Mouse (Mus musculus) liver, postnatal 0 days (tissue): ENCODE results near the gene Rnf181. TPM values are rescaled to one million over a fixed set of nuclear protein-coding genes. Genes with fewer than 3 reads are reported as not detected.

ENCODE experiments used
- ATAC-seq: fragments of 200-750 bp; cut with Nextera tagmentation; 2 replicates; pipeline ENCODE4 v1.8.0; 2017; ENCODE audit warnings: mild to moderate bottlenecking, moderate library complexity
- DNase-seq: peaks from one replicate; pipeline ENCODE4 v3.0.0-alpha.2; 2016
- H3K27ac ChIP-seq: fragments of 300-500 bp; sonication (generic); 2 replicates; pipeline ENCODE4 v1.5.1; 2014; ENCODE audit warnings: antibody characterized with exemption, moderate library complexity, mild to moderate bottlenecking, low read depth
- H3K27me3 ChIP-seq: fragments of 300-500 bp; sonication (generic); 2 replicates; pipeline ENCODE4 v1.6.1; 2014; ENCODE audit warnings: low read length, control low read depth, mixed read lengths; ENCODE audit not compliant: insufficient read depth
- H3K36me3 ChIP-seq: fragments of 300-500 bp; sonication (generic); replicated peaks from 2 replicates; pipeline ENCODE4 v1.6.1; 2014; ENCODE audit warnings: mild to moderate bottlenecking, control low read depth, low read length, moderate library complexity, mixed read lengths; ENCODE audit not compliant: insufficient read depth
- H3K4me1 ChIP-seq: fragments of 300-500 bp; sonication (generic); 2 replicates; pipeline ENCODE4 v1.6.1; 2014; ENCODE audit warnings: antibody characterized with exemption, mild to moderate bottlenecking, control low read depth; ENCODE audit not compliant: insufficient read depth
- H3K4me2 ChIP-seq: fragments of 300-500 bp; sonication (generic); 2 replicates; pipeline ENCODE4 v1.6.1; 2014; ENCODE audit warnings: low read depth, mild to moderate bottlenecking, low read length, moderate library complexity, mixed read lengths
- H3K4me3 ChIP-seq: fragments of 300-500 bp; sonication (generic); 2 replicates; pipeline ENCODE4 v1.5.1; 2014; ENCODE audit warnings: low read depth, low read length
- H3K9ac ChIP-seq: fragments of 300-500 bp; sonication (generic); replicated peaks from 2 replicates; pipeline ENCODE4 v1.6.1; 2014; ENCODE audit warnings: mild to moderate bottlenecking, moderate library complexity
- H3K9me3 ChIP-seq: fragments of 300-500 bp; sonication (generic); 2 replicates; pipeline ENCODE4 v1.6.1; 2016; ENCODE audit warnings: mild to moderate bottlenecking, control low read depth, low read length, mixed read lengths
- CTCF ChIP-seq: sonication (generic); IDR thresholded peaks from 2 replicates; pipeline ENCODE4 v1.5.1; 2016; ENCODE audit warnings: antibody characterized with exemption, low read depth
- EP300 ChIP-seq: IDR thresholded peaks from 2 replicates; pipeline ENCODE4 v1.6.1; 2016; ENCODE audit warnings: antibody characterized with exemption, low read depth, mild to moderate bottlenecking
- WGBS: fragments of 180-500 bp; shearing (Covaris S2); extraction: QIAGEN DNeasy Blood & Tissue Kit; methylation state at CpG from one replicate; pipeline ENCODE4 v1.1.7; 2014; ENCODE audit not compliant: insufficient replicate concordance; 5-methylcytosine and 5-hydroxymethylcytosine counted together
- polyA plus RNA-seq: library from polyadenylated mRNA; unstranded; fragments of >200 nt; fragmentation: Nextera tagmentation; extraction: Ambion mirVana; gene quantifications from 2 replicates; pipeline ENCODE4 v1.2.1, GENCODE M21; 2015

Gene Rnf181
- polyA plus RNA-seq, 1 experiment from 2014 or later, result 63.2 TPM

GRCm38 (mm10) chr6:72355066-72355911 lies 11.5 kb downstream of the Rnf181 start, which contains the start of gene Tmem150a:
TSS of gene Tmem150a (plus strand) at chr6:72355447.
- peak; percentile 85 for DNase-seq
- peak within 1 kb of the TSS; percentile 69 for H3K4me3 ChIP-seq
- peaks cover 54% of the 10 kb centered on the region for H3K4me1 ChIP-seq
- peak within 1 kb of the TSS; percentile 68 for H3K27ac ChIP-seq
- peak within 1 kb of the TSS; percentile 61 for H3K9ac ChIP-seq
- under 1% methylated on average over 69 of the region's 71 CpGs for WGBS
- peak within 1 kb of the TSS; percentile 91 for H3K4me2 ChIP-seq
- peaks cover 47% of the 10 kb centered on the region for H3K36me3 ChIP-seq
- peak; percentile 46 for TF ChIP-seq CTCF
- no peak for TF ChIP-seq EP300
- ATAC-seq, result peak; percentile 88
- H3K9me3 ChIP-seq, result no peaks in the 10 kb centered on the region
- H3K27me3 ChIP-seq, result peaks cover 7% of the 10 kb centered on the region

GRCm38 (mm10) chr6:72354025-72354424 lies 12.7 kb downstream of the Rnf181 start:
- DNase-seq, result no peak
- H3K4me3 ChIP-seq, result no peak overlapping the region
- no peaks in the 10 kb centered on the region for H3K9me3 ChIP-seq
- TF ChIP-seq EP300 (no peak), CTCF (no peak)
- peaks cover 40% of the 10 kb centered on the region for H3K36me3 ChIP-seq
- peak overlapping the region; percentile 68 for H3K27ac ChIP-seq
- peak overlapping the region; percentile 91; the same call in 1 of the 2 replicates for H3K4me2 ChIP-seq
- H3K4me1 ChIP-seq, result peaks cover 59% of the 10 kb centered on the region
- ATAC-seq, result no peak
- WGBS, result 70% methylated on average over 1 of the region's 1 CpGs
- no peak overlapping the region for H3K9ac ChIP-seq
- H3K27me3 ChIP-seq, result peaks cover 7% of the 10 kb centered on the region

DNA sequence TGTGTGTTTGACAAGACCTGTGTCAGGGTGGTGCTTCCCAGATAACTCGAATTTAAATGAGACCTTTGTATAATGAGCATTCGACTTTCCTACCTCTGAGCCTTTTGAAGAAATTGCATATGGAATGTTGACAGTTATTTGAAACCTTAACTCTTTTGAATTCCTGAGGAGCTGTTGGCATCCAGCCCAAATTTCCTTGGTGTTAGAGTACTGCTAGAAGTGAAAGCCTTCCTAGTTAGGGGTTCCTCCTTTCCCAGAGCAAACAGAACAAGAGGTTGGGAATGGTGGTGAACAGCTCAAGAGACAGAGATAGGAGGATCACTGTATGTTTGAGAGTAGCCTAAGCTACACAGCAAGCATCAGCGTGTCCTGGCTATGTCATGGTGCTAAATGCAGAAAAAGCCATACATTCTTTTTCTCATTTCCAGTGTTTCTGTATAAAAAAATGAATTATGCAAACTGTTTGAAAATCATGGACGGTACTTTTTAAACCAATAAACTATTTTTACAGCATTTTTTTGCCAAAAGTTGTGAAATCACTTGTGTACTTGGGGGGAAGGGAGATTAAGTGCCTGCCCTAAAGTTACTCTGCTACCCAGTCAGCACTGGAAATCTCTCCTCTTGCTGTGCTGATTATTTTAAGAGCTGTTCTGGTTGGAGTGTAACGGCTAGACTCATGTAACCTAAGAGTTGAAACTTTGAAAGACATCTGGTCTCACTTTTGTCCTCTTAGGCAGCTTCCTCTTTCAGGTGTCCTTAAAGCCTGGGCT lies 13.9 kb downstream of the Rnf181 start:
- H3K4me1 ChIP-seq, result peaks cover 66% of the 10 kb centered on the region
- no peak for ATAC-seq
- no peak overlapping the region for H3K9ac ChIP-seq

DNA sequence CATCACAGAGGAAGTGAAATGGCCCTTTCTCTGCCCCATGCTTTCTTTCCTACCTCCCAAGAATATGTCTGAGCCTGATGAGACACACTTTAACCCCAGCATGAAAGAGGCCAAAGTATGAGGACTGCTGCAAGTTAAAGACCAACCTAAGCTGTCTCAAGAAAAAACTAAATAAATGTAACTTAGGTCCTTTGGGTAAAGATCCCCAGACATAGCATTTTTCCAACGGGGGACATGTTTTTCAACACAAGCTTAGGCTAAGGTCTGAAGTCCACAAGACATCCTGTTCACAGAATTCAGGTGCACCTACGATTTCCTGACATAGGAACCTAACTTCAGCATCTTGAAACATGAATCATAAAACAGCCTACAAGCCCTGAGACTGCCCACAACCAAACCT lies 16.5 kb downstream of the Rnf181 start:
- no peak for DNase-seq
- Histone ChIP-seq H3K27me3 (no peaks in the 10 kb centered on the region; the same call in 1 of the 2 replicates), H3K36me3 (peaks cover 24% of the 10 kb centered on the region), H3K9me3 (no peaks in the 10 kb centered on the region), H3K9ac (no peak overlapping the region), H3K27ac (no peak overlapping the region), H3K4me3 (no peak overlapping the region), H3K4me2 (no peak overlapping the region), H3K4me1 (peaks cover 68% of the 10 kb centered on the region)
- WGBS, result 82% methylated on average over 2 of the region's 2 CpGs
- no peak for ATAC-seq
- TF ChIP-seq CTCF (no peak), EP300 (no peak)

More for the DNA sequence above, 13.9 kb downstream of the Rnf181 start:
- 0 out of 2 replicates have a peak, but pooled peaks have one; percentile 7 for TF ChIP-seq EP300
- no peak for TF ChIP-seq CTCF
- peaks cover 7% of the 10 kb centered on the region for H3K27me3 ChIP-seq
- DNase-seq, result no peak
- H3K9me3 ChIP-seq, result no peaks in the 10 kb centered on the region
- peaks cover 38% of the 10 kb centered on the region for H3K36me3 ChIP-seq
- H3K4me3 ChIP-seq, result no peak overlapping the region
- H3K4me2 ChIP-seq, result peak overlapping the region; percentile 22; the same call in 1 of the 2 replicates
- peak overlapping the region; percentile 68 for H3K27ac ChIP-seq
- 52% methylated on average over 5 of the region's 5 CpGs for WGBS

GRCm38 (mm10) chr6:72348411-72348810 lies 18.3 kb downstream of the Rnf181 start:
- peaks cover 24% of the 10 kb centered on the region for H3K36me3 ChIP-seq
- H3K27ac ChIP-seq, result peak overlapping the region; percentile 81
- peaks cover 67% of the 10 kb centered on the region for H3K4me1 ChIP-seq
- H3K4me3 ChIP-seq, result peak overlapping the region; percentile 53
- no peak for DNase-seq
- WGBS, result 53% methylated on average over 10 of the region's 10 CpGs
- peak overlapping the region; percentile 74; the same call in 1 of the 2 replicates for H3K9ac ChIP-seq
- H3K4me2 ChIP-seq, result peak overlapping the region; percentile 78
- TF ChIP-seq CTCF (no peak), EP300 (no peak)
- no peak for ATAC-seq
- H3K9me3 ChIP-seq, result no peaks in the 10 kb centered on the region
- no peaks in the 10 kb centered on the region for H3K27me3 ChIP-seq
